Mouse (Mus musculus): Measurements from ENCODE around the gene Pfdn2. TPM values are rescaled to one million over a fixed set of nuclear protein-coding genes. Genes with fewer than 3 reads are reported as not detected.
"Not testable (repeated sequence)": the region's sequence is repeated elsewhere in the genome, so short reads cannot be mapped to it uniquely, and the experiment has no call there.

Gene Pfdn2
- 120 and 128 TPM in 2 replicates for polyA plus RNA-seq (2015; fragmentation: Nextera tagmentation; extraction: Ambion mirVana)

DNA sequence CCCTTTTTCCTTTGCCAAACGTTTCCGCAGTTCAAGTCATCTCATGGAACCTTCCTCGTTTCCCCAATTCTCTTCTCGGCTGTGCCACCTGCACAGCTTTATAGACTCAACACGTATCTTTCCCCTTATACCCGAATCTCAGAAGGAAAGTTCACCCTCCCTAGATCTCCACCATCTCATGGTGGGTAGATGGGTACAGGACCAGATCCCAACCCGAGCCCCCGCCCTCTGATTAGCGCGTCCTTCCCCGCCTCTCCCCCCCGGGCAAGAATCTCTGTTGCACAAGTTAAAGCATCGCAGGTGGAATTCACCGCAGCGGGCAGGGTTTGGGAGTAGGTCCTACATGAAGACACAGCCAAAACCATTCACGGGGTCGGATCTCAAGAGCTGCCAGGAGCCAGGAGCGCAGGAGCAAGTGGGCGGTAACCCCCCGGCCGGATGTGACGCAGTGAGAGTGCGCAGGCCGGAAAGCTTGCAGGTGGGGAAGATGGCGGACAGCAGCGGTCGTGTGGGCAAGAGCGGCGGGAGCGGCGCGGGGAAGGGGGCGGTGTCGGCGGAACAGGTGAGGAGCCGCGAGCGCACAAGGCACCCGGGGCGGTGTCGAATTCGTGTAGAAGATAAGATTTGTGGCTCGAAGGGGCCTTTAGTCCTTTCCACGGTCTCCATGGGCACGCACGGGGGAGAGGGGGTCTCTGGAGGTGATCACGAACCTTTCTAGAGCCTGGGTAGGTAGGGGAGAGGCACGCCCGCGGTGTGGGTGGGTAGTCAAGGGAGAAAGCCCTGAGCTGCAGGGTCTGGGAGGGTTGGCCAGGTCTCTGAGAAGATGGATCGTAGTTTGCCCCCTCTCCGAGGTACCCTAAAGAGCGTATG lies at the start of gene Pfdn2, which contains the start of gene Nit1:
Gene Pfdn2 (plus strand): TSS at position 446 of the 870 bp plus-strand sequence.
Gene Nit1 (minus strand): TSS at position 422 of the 870 bp plus-strand sequence.
- H3K4me2 ChIP-seq (replicated peaks) = peak within 1 kb of the TSS; percentile 86
- H3K9ac ChIP-seq = peak within 1 kb of the TSS; percentile 84
- H3K27ac ChIP-seq = peak within 1 kb of the TSS; percentile 74
- peak within 1 kb of the TSS; percentile 73 for H3K4me3 ChIP-seq
- no peaks in the 10 kb centered on the region for H3K27me3 ChIP-seq
- H3K4me1 ChIP-seq = peaks cover 22% of the 10 kb centered on the region
- H3K36me3 ChIP-seq = peaks cover 39% of the 10 kb centered on the region
- ATAC-seq (ENCODE audit: low FRiP score, low read depth) = peak; percentile 95
- 1% methylated on average over 53 of the region's 53 CpGs for WGBS
- H3K9me3 ChIP-seq = peaks cover 7% of the 10 kb centered on the region

DNA sequence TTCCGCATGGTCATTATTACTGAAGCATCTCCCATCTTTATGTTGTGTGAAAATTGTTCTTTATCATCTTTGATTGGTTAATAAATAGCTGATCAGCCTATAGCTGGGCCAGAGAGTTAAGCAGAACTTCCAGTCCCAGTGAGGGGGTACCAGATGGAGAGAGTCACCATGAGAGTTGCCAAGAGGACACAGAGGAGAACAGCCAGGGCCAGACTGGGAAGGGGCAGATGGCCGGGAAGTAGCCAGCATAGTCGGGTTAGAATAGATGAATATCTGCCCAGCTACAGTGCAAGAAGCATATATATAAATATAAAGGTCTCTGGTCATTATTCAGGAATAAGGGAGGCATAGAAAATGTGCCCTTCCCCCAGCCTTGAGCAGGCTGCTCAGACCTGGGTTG lies 47.2 kb upstream of the Pfdn2 start:
- 62% methylated on average over 3 of the region's 3 CpGs for WGBS
- no peak overlapping the region for H3K4me3 ChIP-seq
- H3K4me1 ChIP-seq = peaks cover 7% of the 10 kb centered on the region
- H3K9ac ChIP-seq = no peak overlapping the region
- peaks cover 20% of the 10 kb centered on the region for H3K27me3 ChIP-seq
- H3K9me3 ChIP-seq = no peaks in the 10 kb centered on the region
- no peak overlapping the region for H3K27ac ChIP-seq
- ATAC-seq (ENCODE audit: low FRiP score, low read depth) = no peak
- H3K4me2 ChIP-seq (replicated peaks) = no peak overlapping the region
- H3K36me3 ChIP-seq = no peaks in the 10 kb centered on the region

DNA sequence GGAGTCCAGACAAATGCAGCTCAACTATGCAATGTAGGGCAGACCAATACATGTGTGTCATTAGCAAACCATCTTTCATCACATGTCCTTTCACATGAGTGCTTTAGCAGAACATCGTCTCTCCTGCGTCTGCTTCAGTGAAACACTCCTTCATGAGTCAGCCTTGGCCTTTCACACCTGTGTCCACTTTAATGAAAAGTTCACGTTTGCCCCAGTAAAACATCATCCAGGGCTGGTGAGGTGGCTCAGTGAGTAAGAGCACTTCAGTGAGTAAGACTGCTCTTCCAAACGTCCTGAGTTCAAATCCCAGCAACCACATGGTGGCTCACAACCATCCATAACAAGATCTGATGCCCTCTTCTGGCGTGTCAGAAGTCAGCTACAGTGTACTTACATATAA lies 39.3 kb upstream of the Pfdn2 start:
- not testable (repeated sequence) for H3K4me3 ChIP-seq
- WGBS = 60% methylated on average over 5 of the region's 5 CpGs

DNA sequence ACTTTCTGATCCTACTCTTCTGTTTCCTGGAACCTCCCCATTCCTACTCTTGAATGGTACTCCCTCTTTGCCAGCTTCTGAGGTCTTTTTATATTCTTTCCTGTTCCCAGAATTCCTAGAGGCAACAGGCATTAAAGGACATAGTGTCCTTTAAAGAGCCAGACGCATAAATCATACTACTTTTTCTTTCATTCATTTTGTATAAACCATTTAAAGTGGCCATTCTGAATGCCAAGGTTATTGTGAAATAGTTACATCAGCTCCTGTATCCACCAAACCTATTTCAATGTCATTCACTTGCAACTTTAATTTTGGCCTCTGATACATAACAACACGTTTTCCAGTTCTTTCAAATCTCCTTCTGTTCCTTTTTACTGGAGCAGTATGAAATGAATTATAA lies 36.1 kb upstream of the Pfdn2 start:
- ATAC-seq (ENCODE audit: low FRiP score, low read depth) = no peak
- 73% methylated on average over 2 of the region's 2 CpGs for WGBS
- Histone ChIP-seq H3K27ac (no peak overlapping the region), H3K4me2 (replicated peaks) (no peak overlapping the region), H3K9ac (no peak overlapping the region), H3K27me3 (no peaks in the 10 kb centered on the region), H3K9me3 (no peaks in the 10 kb centered on the region), H3K36me3 (no peaks in the 10 kb centered on the region), H3K4me1 (no peaks in the 10 kb centered on the region), H3K4me3 (no peak overlapping the region)

More for the DNA sequence above, 39.3 kb upstream of the Pfdn2 start:
- H3K36me3 ChIP-seq; ATAC-seq (ENCODE audit: low FRiP score, low read depth); H3K27me3 ChIP-seq; H3K4me2 ChIP-seq (replicated peaks); H3K9me3 ChIP-seq; H3K9ac ChIP-seq; H3K4me1 ChIP-seq; H3K27ac ChIP-seq: not testable (repeated sequence)

- Histone ChIP-seq H3K4me1 (no peaks in the 10 kb centered on the region), H3K27ac (no peak overlapping the region), H3K4me3 (no peak overlapping the region), H3K27me3 (no peaks in the 10 kb centered on the region), H3K9me3 (no peaks in the 10 kb centered on the region), H3K4me2 (replicated peaks) (peak overlapping the region; percentile 21), H3K9ac (no peak overlapping the region), H3K36me3 (no peaks in the 10 kb centered on the region)
- WGBS = 14% methylated on average over 7 of the region's 7 CpGs
- no peak for ATAC-seq (ENCODE audit: low FRiP score, low read depth)
Measured at GRCm38 (mm10) chr1:171319748-171320147, 25.7 kb upstream of the Pfdn2 start.

GRCm38 (mm10) chr1:171320151-171320550 lies 25.3 kb upstream of the Pfdn2 start:
- 19% methylated on average over 5 of the region's 5 CpGs for WGBS
- Histone ChIP-seq H3K27ac (no peak overlapping the region), H3K36me3 (no peaks in the 10 kb centered on the region), H3K9me3 (no peaks in the 10 kb centered on the region), H3K4me2 (replicated peaks) (peak overlapping the region; percentile 21), H3K27me3 (no peaks in the 10 kb centered on the region), H3K4me3 (no peak overlapping the region), H3K4me1 (no peaks in the 10 kb centered on the region), H3K9ac (no peak overlapping the region)
- no peak for ATAC-seq (ENCODE audit: low FRiP score, low read depth)

DNA sequence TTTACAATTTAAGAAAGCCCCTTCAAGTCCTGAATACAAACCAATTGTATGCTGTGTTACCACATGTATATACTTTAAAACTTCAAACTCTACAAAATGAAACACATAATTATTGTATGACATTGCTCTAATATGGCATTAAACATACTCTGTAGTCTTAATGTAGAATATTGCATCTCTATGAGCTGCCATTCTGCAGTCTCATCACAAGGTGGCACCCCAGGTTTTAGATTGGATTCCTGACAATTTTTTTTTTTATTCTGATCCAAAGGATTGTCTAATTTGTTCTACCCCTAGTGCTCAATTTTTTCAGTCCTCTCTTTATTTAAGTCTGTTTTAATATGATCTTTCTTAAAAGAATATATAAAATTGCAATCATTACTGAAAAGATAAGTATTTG lies 24.1 kb upstream of the Pfdn2 start:
- Histone ChIP-seq H3K27me3 (no peaks in the 10 kb centered on the region), H3K27ac (no peak overlapping the region), H3K4me2 (replicated peaks) (no peak overlapping the region), H3K4me1 (no peaks in the 10 kb centered on the region), H3K4me3 (no peak overlapping the region), H3K36me3 (no peaks in the 10 kb centered on the region), H3K9me3 (no peaks in the 10 kb centered on the region), H3K9ac (no peak overlapping the region)
- ATAC-seq (ENCODE audit: low FRiP score, low read depth) = no peak

DNA sequence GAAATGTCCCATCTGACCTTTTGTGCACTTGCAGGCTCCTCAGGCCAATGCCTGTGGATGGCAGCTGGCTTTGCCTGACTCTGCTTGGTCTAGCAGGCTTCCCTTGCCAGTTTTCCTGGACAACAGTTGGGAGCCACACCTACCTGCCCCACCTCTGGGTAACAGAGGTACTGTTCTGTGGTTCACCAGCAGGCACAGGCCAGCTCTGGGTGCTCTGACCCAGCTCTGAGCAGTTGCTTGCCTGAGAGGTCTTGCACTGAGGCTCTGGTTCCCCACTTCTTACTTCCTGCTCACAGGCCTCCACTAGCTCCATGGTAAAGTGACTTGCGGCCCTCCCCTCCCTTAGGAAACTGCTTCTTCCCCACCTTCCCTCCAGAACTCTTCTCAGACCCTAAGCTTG lies 23.5 kb upstream of the Pfdn2 start:
- H3K9me3 ChIP-seq = no peaks in the 10 kb centered on the region
- H3K9ac ChIP-seq = no peak overlapping the region
- no peaks in the 10 kb centered on the region for H3K36me3 ChIP-seq
- no peak overlapping the region for H3K4me3 ChIP-seq
- H3K4me2 ChIP-seq (replicated peaks) = no peak overlapping the region
- H3K27ac ChIP-seq = no peak overlapping the region
- peak; percentile 48; the same call in 1 of the 2 replicates for ATAC-seq (ENCODE audit: low FRiP score, low read depth)
- no peaks in the 10 kb centered on the region for H3K27me3 ChIP-seq
- WGBS = 77% methylated on average over 1 of the region's 1 CpGs
- H3K4me1 ChIP-seq = peaks cover under 1% of the 10 kb centered on the region

- 72% methylated on average over 2 of the region's 2 CpGs for WGBS
- Histone ChIP-seq H3K4me2 (replicated peaks) (no peak overlapping the region), H3K9ac (no peak overlapping the region)
Measured at GRCm38 (mm10) chr1:171325571-171325970, 19.9 kb upstream of the Pfdn2 start.

GRCm38 (mm10) chr1:171326588-171326987 lies 18.9 kb upstream of the Pfdn2 start:
- not testable (repeated sequence) for H3K9me3 ChIP-seq; H3K4me2 ChIP-seq (replicated peaks); H3K36me3 ChIP-seq; H3K27ac ChIP-seq; H3K9ac ChIP-seq; H3K27me3 ChIP-seq; H3K4me3 ChIP-seq; ATAC-seq (ENCODE audit: low FRiP score, low read depth)
- H3K4me1 ChIP-seq = peaks cover 29% of the 10 kb centered on the region
- WGBS = 88% methylated on average over 4 of the region's 4 CpGs

More at GRCm38 (mm10) chr1:171325571-171325970, 19.9 kb upstream of the Pfdn2 start:
- no peak overlapping the region for H3K4me3 ChIP-seq
- no peak overlapping the region for H3K27ac ChIP-seq
- peaks cover 19% of the 10 kb centered on the region for H3K4me1 ChIP-seq
- no peaks in the 10 kb centered on the region for H3K9me3 ChIP-seq
- no peaks in the 10 kb centered on the region for H3K36me3 ChIP-seq
- ATAC-seq (ENCODE audit: low FRiP score, low read depth) = no peak
- H3K27me3 ChIP-seq = no peaks in the 10 kb centered on the region

DNA sequence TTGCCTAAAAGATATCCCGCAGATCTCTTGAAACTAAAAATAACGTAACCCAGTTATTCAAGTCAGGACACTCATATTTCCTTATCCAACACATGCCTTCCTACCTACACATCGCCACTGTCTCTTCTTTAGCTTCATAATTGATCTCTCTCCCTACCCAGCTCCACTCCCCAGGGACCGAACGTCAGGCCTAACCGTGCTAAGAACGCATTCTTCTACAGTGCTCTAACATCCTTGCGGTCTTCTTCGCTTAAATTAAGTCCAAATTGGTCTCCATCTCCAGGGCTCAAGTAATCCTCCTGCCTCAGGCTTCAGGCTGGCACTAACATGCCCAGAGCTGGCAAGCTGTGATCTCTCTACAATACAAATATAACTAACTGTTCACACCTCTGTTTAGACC lies 17.2 kb upstream of the Pfdn2 start:
- H3K4me3 ChIP-seq = peak overlapping the region; percentile 79
- H3K4me1 ChIP-seq = peaks cover 40% of the 10 kb centered on the region
- peak overlapping the region; percentile 77 for H3K4me2 ChIP-seq (replicated peaks)
- no peaks in the 10 kb centered on the region for H3K27me3 ChIP-seq
- H3K36me3 ChIP-seq = peaks cover 8% of the 10 kb centered on the region
- 30% methylated on average over 9 of the region's 9 CpGs for WGBS
- H3K27ac ChIP-seq = peak overlapping the region; percentile 99
- peak overlapping the region; percentile 94 for H3K9ac ChIP-seq
- no peak for ATAC-seq (ENCODE audit: low FRiP score, low read depth)
- H3K9me3 ChIP-seq = no peaks in the 10 kb centered on the region

- Histone ChIP-seq H3K9ac (peak within 1 kb of the TSS; percentile 94), H3K4me2 (replicated peaks) (peak within 1 kb of the TSS; percentile 77), H3K27ac (peak within 1 kb of the TSS; percentile 99), H3K27me3 (no peaks in the 10 kb centered on the region), H3K4me1 (peaks cover 45% of the 10 kb centered on the region), H3K36me3 (peaks cover 15% of the 10 kb centered on the region), H3K9me3 (no peaks in the 10 kb centered on the region), H3K4me3 (peak within 1 kb of the TSS; percentile 79)
- under 1% methylated on average over 48 of the region's 48 CpGs for WGBS
- peak; percentile 93 for ATAC-seq (ENCODE audit: low FRiP score, low read depth)
Measured at GRCm38 (mm10) chr1:171328839-171329432, 16.5 kb upstream of the Pfdn2 start, which contains the start of gene Dedd. TSS of gene Dedd (plus strand) at chr1:171329145.
